Mouse (Mus musculus) G1E (cell line): ENCODE measurements at regions not wholly inside any gene's neighbourhood (a gene's known extent, or its start where the extent isn't known, plus 50 kb on each side); places are given as distances from the start of the nearest gene placed in this dataset.
"Not testable (repeated sequence)": the region's sequence is repeated elsewhere in the genome, so short reads cannot be mapped to it uniquely, and the experiment has no call there.

Experiments used
- ATAC-seq: 2 replicates; pipeline ENCODE4 v1.8.0; 2016; ENCODE audit warnings: mild to moderate bottlenecking; ENCODE audit not compliant: insufficient number of reproducible peaks, poor library complexity, low FRiP score, severe bottlenecking; ENCODE audit errors: extremely low read depth
- DNase-seq: peaks from one replicate; pipeline ENCODE4 v3.0.0; 2012; ENCODE audit warnings: low spot score
- H3K27me3 ChIP-seq: 2 replicates; pipeline ENCODE4 v1.6.1; 2012; ENCODE audit warnings: mild to moderate bottlenecking, low read length, inconsistent platforms; ENCODE audit not compliant: insufficient read depth
- H3K36me3 ChIP-seq: replicated peaks from 2 replicates; pipeline ENCODE3; 2012; ENCODE audit warnings: mild to moderate bottlenecking, inconsistent platforms
- H3K4me1 ChIP-seq: 2 replicates; pipeline ENCODE4 v1.6.1; 2012; ENCODE audit warnings: low read depth, low read length, inconsistent platforms, mixed read lengths; ENCODE audit not compliant: insufficient read depth
- H3K4me3 ChIP-seq: 2 replicates; pipeline ENCODE4 v1.5.1; 2012; ENCODE audit warnings: low read depth, mild to moderate bottlenecking, inconsistent platforms, low read length, moderate library complexity, mixed read lengths
- H3K9me3 ChIP-seq: replicated peaks from 2 replicates; pipeline ENCODE4 v1.6.1; 2012; ENCODE audit warnings: inconsistent platforms

- ATAC-seq: peak; percentile 98
- H3K27me3 ChIP-seq, H3K4me3 ChIP-seq, H3K4me1 ChIP-seq, H3K9me3 ChIP-seq, DNase-seq, H3K36me3 ChIP-seq: not testable (repeated sequence)
These were observed 233.2 kb downstream of the Samd9l start for GRCm38 (mm10) chr6:3166149-3166548.

GRCm38 (mm10) chr6:3151901-3152300 lies 247.5 kb downstream of the Samd9l start:
- H3K36me3 ChIP-seq, ATAC-seq, DNase-seq, H3K4me3 ChIP-seq, H3K9me3 ChIP-seq, H3K4me1 ChIP-seq, H3K27me3 ChIP-seq: not testable (repeated sequence)

DNA sequence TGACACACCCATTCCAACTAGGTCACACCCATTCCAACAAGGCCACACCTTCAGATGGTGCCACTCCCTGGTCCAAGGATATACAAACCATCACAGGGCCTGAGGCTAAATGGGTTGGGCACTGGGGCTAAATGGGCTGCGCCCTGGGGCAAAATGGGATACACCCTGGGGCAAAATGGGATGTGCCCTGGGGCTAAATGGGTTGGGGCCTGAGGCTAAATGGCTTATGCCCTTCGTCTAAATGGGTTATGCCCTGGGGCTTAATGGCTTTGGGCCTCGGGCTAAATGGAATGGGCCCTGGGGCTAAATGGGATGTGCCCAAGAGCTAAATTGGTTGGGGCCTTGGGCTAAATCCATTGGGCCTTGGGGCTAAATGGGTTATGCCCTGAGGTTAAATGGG lies 261.5 kb downstream of the Samd9l start:
- not testable (repeated sequence) for H3K4me3 ChIP-seq, DNase-seq, H3K4me1 ChIP-seq, ATAC-seq, H3K36me3 ChIP-seq, H3K27me3 ChIP-seq
- peaks cover 24% of the 10 kb centered on the region; the same call in 1 of the 2 replicates for H3K9me3 ChIP-seq

GRCm38 (mm10) chr6:3133763-3134162 lies 265.6 kb downstream of the Samd9l start:
- H3K27me3 ChIP-seq, ATAC-seq, H3K36me3 ChIP-seq, DNase-seq, H3K4me3 ChIP-seq, H3K4me1 ChIP-seq: not testable (repeated sequence)
- H3K9me3 ChIP-seq: peaks cover 14% of the 10 kb centered on the region; the same call in 1 of the 2 replicates

DNA sequence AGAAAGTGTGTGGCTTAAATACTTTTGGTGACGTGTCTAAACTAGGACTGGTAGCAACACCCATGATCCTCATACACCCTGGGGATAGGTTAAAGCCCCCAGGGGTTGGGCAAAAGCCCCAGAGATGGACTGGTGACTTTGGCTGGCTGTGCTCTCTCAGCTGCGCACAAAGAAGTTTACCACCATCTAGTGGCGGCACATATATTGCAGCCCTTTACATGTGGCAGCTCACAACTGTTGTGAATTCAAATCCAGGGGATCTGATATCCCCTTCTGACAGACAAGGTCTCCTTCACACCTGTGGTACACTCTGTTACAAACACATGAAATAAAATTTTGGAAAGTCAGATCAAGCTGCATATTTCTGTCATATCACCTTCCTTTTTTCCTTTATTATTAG lies 283.1 kb downstream of the Samd9l start:
- ATAC-seq: peak; percentile 54; the same call in 1 of the 2 replicates
- H3K9me3 ChIP-seq, H3K4me3 ChIP-seq, H3K4me1 ChIP-seq, H3K36me3 ChIP-seq, DNase-seq, H3K27me3 ChIP-seq: not testable (repeated sequence)
